Mouse (Mus musculus) kidney, adult 2 months (tissue): Measurements from ENCODE around the gene Tbc1d9.

Experiments
- CTCF ChIP-seq: fragments of 200-500 bp; conservative IDR thresholded peaks from 2 replicates; pipeline ENCODE4 v1.5.1; 2011; ENCODE audit warnings: low read depth, mild to moderate bottlenecking, control low read depth, low read length, moderate library complexity, mixed read lengths; ENCODE audit not compliant: insufficient read depth, insufficient read length
- POLR2A ChIP-seq: fragments of 200-500 bp; IDR thresholded peaks from one replicate; pipeline ENCODE4 v1.6.1; 2011; ENCODE audit warnings: low read depth, low read length, control low read depth

- no peak for TF ChIP-seq POLR2A
- no peak for TF ChIP-seq CTCF
These were observed 6.2 kb upstream of the Tbc1d9 start for GRCm38 (mm10) chr8:83158971-83159370.
